In genomic region chr12:108135610-108136208, GRCm38 (mm10) we compare ENCODE assay signal across 22 mouse cellular contexts. TPM values are rescaled to one million over a fixed set of nuclear protein-coding genes. Genes with fewer than 3 reads are reported as not detected.
DNase-seq lines count a peak whose midpoint lies in the region; ATAC-seq and TF ChIP-seq lines count a peak whose summit lies in the region.
"Had no signal": no experiment of that assay in that cellular context is flagged by ENCODE, and none has a peak within 500 bp of the region (broad histone marks: within the 10 kb centered on the region; RNA-seq: fewer than 3 reads in every experiment).

No protein-coding gene starts in this region.

- H3K9me3 ChIP-seq in kidney, postnatal 0 days (replicated peaks; ENCODE audit: low read length), result no peaks in the 10 kb centered on the region
- H3K9me3 ChIP-seq: embryonic facial prominence, embryonic 12.5 days; forebrain, embryonic 12.5 days; hindbrain, embryonic 12.5 days; midbrain, embryonic 12.5 days had no signal

- H3K4me2 ChIP-seq in kidney, postnatal 0 days (ENCODE audit: low read length), result no peak overlapping the region
- peak overlapping the region; percentile 13 for H3K4me2 ChIP-seq in myocyte (ENCODE audit: low read depth)
- H3K4me2 ChIP-seq: embryonic facial prominence, embryonic 12.5 days; forebrain, embryonic 12.5 days; hindbrain, embryonic 12.5 days; liver, embryonic 11.5 days; midbrain, embryonic 12.5 days had no signal

- H3K27ac ChIP-seq in kidney, postnatal 0 days, result no peak overlapping the region
- H3K27ac ChIP-seq in gastrocnemius, adult 2 months, result peak overlapping the region; percentile 85
- H3K27ac ChIP-seq: embryonic facial prominence, embryonic 12.5 days; forebrain, embryonic 12.5 days; heart, adult 2 months; hindbrain, embryonic 12.5 days; midbrain, embryonic 12.5 days had no signal

- TF ChIP-seq CTCF in kidney, postnatal 0 days (IDR thresholded peaks at IDR 0.05; ENCODE audit: low read depth), result no peak
- TF ChIP-seq CTCF in gastrocnemius, adult 2 months (IDR thresholded peaks at IDR 0.05), result no peak

- H3K79me2 ChIP-seq in myocyte (ENCODE audit: control insufficient read depth, insufficient read depth), result peaks cover 3% of the 10 kb centered on the region

- DNase-seq in cerebellum, postnatal 10 days, result peak; percentile 15 to 29
- no peak for DNase-seq in cerebellum, adult 9-11 months
- DNase-seq in kidney, postnatal 0 days (ENCODE audit: low spot score), result no peak
- no peak for DNase-seq in kidney, postnatal 14 days
- peak; percentile 84 for DNase-seq in gastrocnemius, adult 2 months
- no peak for DNase-seq in urinary bladder, adult 18-20 months (ENCODE audit: low spot score in 2 of 2)
- DNase-seq: adrenal gland, postnatal 14 days; cerebellum, adult 9-10 months; heart, adult 2 months; kidney, adult 11 months; left cerebral cortex, postnatal 4 days; liver, postnatal 0 days; lung, postnatal 10 days; right cerebral cortex, postnatal 25 days; thymus, postnatal 36 days had no signal

- 0 out of 2 replicates have a peak, but pooled peaks have one; percentile 5 for ATAC-seq in kidney, postnatal 0 days (replicated peaks; ENCODE audit: low FRiP score, low read depth)
- ATAC-seq: liver, postnatal 0 days had no signal

- H3K4me3 ChIP-seq in kidney, postnatal 0 days (replicated peaks; ENCODE audit: low read depth, low read length), result no peak overlapping the region
- no peak overlapping the region for H3K4me3 ChIP-seq in gastrocnemius, adult 2 months
- H3K4me3 ChIP-seq in myocyte, result no peak overlapping the region
- H3K4me3 ChIP-seq: embryonic facial prominence, embryonic 12.5 days; erythroblast, embryonic 14.5 days; forebrain, embryonic 12.5 days; heart, adult 2 months; hindbrain, embryonic 12.5 days; midbrain, embryonic 12.5 days had no signal

- no peak overlapping the region for H3K9ac ChIP-seq in kidney, postnatal 0 days (ENCODE audit: low read depth, low read length)
- H3K9ac ChIP-seq: embryonic facial prominence, embryonic 12.5 days; forebrain, embryonic 12.5 days; hindbrain, embryonic 12.5 days; liver, postnatal 0 days; midbrain, embryonic 12.5 days had no signal

- 0 out of 2 replicates have a peak, but pooled peaks cover 9% of the 10 kb centered on the region for H3K36me3 ChIP-seq in kidney, postnatal 0 days (ENCODE audit: insufficient read depth, low read length)
- H3K36me3 ChIP-seq in myocyte (ENCODE audit: control insufficient read depth, insufficient read depth), result peaks cover 7% of the 10 kb centered on the region

- TF ChIP-seq POLR2A in myocyte (IDR thresholded peaks at IDR 0.05; ENCODE audit: insufficient read length, low read depth), result peak; percentile 15

- WGBS in kidney, postnatal 0 days, result 77% methylated on average over 6 of the region's 6 CpGs

- H3ac ChIP-seq in myocyte (ENCODE audit: control insufficient read depth, insufficient read length), result no peak overlapping the region

- intact Hi-C loops in gastrocnemius, adult 2 months (cut with DNase I), result no loop called here

- H3K4me1 ChIP-seq in kidney, postnatal 0 days (replicated peaks; ENCODE audit: insufficient read depth, low read length), result no peaks in the 10 kb centered on the region
- H3K4me1 ChIP-seq: embryonic facial prominence, embryonic 12.5 days; midbrain, embryonic 12.5 days had no signal

- H3K27me3 ChIP-seq in kidney, postnatal 0 days (ENCODE audit: insufficient read depth, low read length), result no peaks in the 10 kb centered on the region
- H3K27me3 ChIP-seq in myocyte (ENCODE audit: control insufficient read depth, insufficient read depth, insufficient read length), result no peaks in the 10 kb centered on the region
- H3K27me3 ChIP-seq: embryonic facial prominence, embryonic 12.5 days; forebrain, embryonic 12.5 days; hindbrain, embryonic 12.5 days; midbrain, embryonic 12.5 days had no signal

TF ChIP-seq in myocyte, 11 proteins besides CTCF, POLR2A, EP300 and RAD21:
- TF ChIP-seq E2F4 (IDR thresholded peaks at IDR 0.05; ENCODE audit: insufficient read depth) (no peak), MYOG (IDR thresholded peaks at IDR 0.05; ENCODE audit: control insufficient read depth in 1 of 3, insufficient read depth in 1 of 3, insufficient read length in 2 of 3, low read depth in 2 of 3) (peak; percentile 84 to 98 (median 98)), MYOD1 (IDR thresholded peaks at IDR 0.05; ENCODE audit: control insufficient read depth in 1 of 3, insufficient read length in 2 of 3, low read depth in 2 of 3) (peak; percentile 96 to 98 (median 98)), TCF12 (IDR thresholded peaks at IDR 0.05; ENCODE audit: insufficient read depth, poor library complexity, severe bottlenecking) (peak; percentile 97), TCF3 (IDR thresholded peaks at IDR 0.05; ENCODE audit: insufficient read length, low read depth) (peak; percentile 90), CEBPB (IDR thresholded peaks at IDR 0.05; ENCODE audit: insufficient read depth, poor library complexity, severe bottlenecking) (peak; percentile 70; the same call in 1 of the 2 replicates), USF1 (IDR thresholded peaks at IDR 0.05; ENCODE audit: low read depth) (no peak)
TF ChIP-seq in myocyte: peak in this region for 5.

RNA-seq across cellular contexts. Expression of gene Setd3, which starts 43.4 kb away (rescaled TPM):
- polyA plus RNA-seq in kidney, postnatal 0 days (2015; fragmentation: Nextera tagmentation; extraction: Ambion mirVana), result 74.3 and 80.6 TPM in 2 replicates
- total RNA-seq in gastrocnemius, adult 2 months (2021), result 100 to 1,000 TPM; 100 to 106 TPM
- polyA plus RNA-seq in myocyte (2012; fragmentation: generic; extraction: Trizol), result 54.0 TPM

RNA-seq across cellular contexts. Expression of gene Ccnk, which starts 43.7 kb away (rescaled TPM):
- 2.8 and 3.3 TPM in 2 replicates for polyA plus RNA-seq in kidney, postnatal 0 days (2015; fragmentation: Nextera tagmentation; extraction: Ambion mirVana)
- total RNA-seq in gastrocnemius, adult 2 months (2021), result 100 to 1,000 TPM in 1 of 2 experiments, 10 to 100 TPM in 1; 92.4 to 148 TPM
- 29.1 TPM for polyA plus RNA-seq in myocyte (2012; fragmentation: generic; extraction: Trizol)

Comparison
In these comparisons a context has a peak if more than half of its experiments do, and no peak if none do; other contexts are left out.
1. DNase-seq: peak in cerebellum, postnatal 10 days (2 of 2) and gastrocnemius, adult 2 months (single experiment); none in cerebellum, adult 9-11 months (single experiment), kidney, postnatal 0 days (single experiment), kidney, postnatal 14 days (single experiment) and urinary bladder, adult 18-20 months (0 of 2).